ENCODE assay signal across 31 mouse cellular contexts in the genomic region with DNA sequence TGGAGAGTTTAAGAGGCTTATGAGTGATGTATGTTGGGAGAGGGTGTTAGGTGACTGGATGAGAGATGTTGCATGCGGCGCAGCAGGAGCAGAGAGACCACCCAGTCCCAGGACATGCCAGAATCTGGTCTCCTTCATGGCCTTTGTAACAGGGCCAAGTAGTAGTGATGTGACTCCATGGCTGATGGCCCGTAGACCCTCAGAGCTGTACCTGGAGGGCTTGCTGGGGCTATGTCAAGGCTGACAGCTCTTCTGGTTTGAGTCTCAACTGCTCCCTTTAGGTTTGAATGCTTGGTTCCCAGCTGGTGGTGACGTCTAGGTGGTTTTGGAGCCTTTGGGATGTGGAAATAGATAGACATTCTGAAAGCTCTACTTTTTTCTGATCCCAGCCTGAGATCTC. TPM values are rescaled to one million over a fixed set of nuclear protein-coding genes. Genes with fewer than 3 reads are reported as not detected.
"Had no signal": no experiment of that assay in that cellular context is flagged by ENCODE, and none has a peak within 500 bp of the region (broad histone marks: within the 10 kb centered on the region; RNA-seq: fewer than 3 reads in every experiment).

No protein-coding gene starts in this region.

- H3K27ac ChIP-seq: hindbrain, embryonic 10.5 days; hindbrain, embryonic 12.5 days; hindbrain, embryonic 14.5 days; intestine, embryonic 15.5 days; limb, embryonic 12.5 days; liver, embryonic 13.5 days; liver, embryonic 15.5 days had no signal

- H3K4me1 ChIP-seq: hindbrain, embryonic 10.5 days; hindbrain, embryonic 12.5 days; intestine, embryonic 15.5 days; limb, embryonic 10.5 days; liver, embryonic 13.5 days; liver, embryonic 15.5 days had no signal

- DNase-seq: gastrocnemius, postnatal 14 days; gastrocnemius, postnatal 36 days; heart, postnatal 10 days; heart, postnatal 4 days; kidney, adult 18-20 months; kidney, adult 8-10 months; kidney, postnatal 10 days; kidney, postnatal 25 days; kidney, postnatal 4 days; liver; liver, embryonic 13.5 days; liver, postnatal 0 days had no signal

- H3K9me3 ChIP-seq: hindbrain, embryonic 12.5 days; intestine, embryonic 15.5 days; limb, embryonic 10.5 days; liver, embryonic 13.5 days; liver, embryonic 15.5 days had no signal

- H3K4me3 ChIP-seq: hindbrain, embryonic 10.5 days; hindbrain, embryonic 12.5 days; intestine, embryonic 15.5 days; limb, embryonic 10.5 days; limb, embryonic 12.5 days; liver, embryonic 13.5 days; liver, embryonic 15.5 days had no signal

- H3K9ac ChIP-seq: hindbrain, embryonic 12.5 days; hindbrain, embryonic 14.5 days; intestine, embryonic 15.5 days; limb, embryonic 12.5 days; liver, embryonic 13.5 days; liver, embryonic 15.5 days; liver, postnatal 0 days had no signal

- H3K36me3 ChIP-seq: hindbrain, embryonic 10.5 days; hindbrain, embryonic 12.5 days; intestine, embryonic 15.5 days; limb, embryonic 10.5 days; limb, embryonic 12.5 days; liver, embryonic 13.5 days; liver, embryonic 15.5 days had no signal

- H3K27me3 ChIP-seq: hindbrain, embryonic 12.5 days; intestine, embryonic 15.5 days; limb, embryonic 12.5 days; liver, embryonic 13.5 days; liver, embryonic 15.5 days had no signal

RNA-seq across cellular contexts. Expression of gene Dupd1, which starts 15.6 kb away (rescaled TPM):
- total RNA-seq: granulocyte monocyte progenitor cell, adult 5-6 weeks; heart, postnatal 25 days; left cerebral cortex, adult 8-10 months; left cerebral cortex, postnatal 10 days had no signal
- polyA plus RNA-seq: heart, embryonic 11.5 days; hindbrain, embryonic 14.5 days; hindbrain, embryonic 16.5 days; inflammation-experienced regulatory T-cells, adult 6 months; intestine, embryonic 15.5 days; intestine, postnatal 0 days; kidney, embryonic 14.5 days; liver, embryonic 13.5 days; liver, postnatal 0 days had no signal

RNA-seq across cellular contexts. Expression of gene Dusp13, which starts 21.0 kb away (rescaled TPM):
- total RNA-seq: granulocyte monocyte progenitor cell, adult 5-6 weeks; heart, postnatal 4 days had no signal
- polyA plus RNA-seq: heart, embryonic 11.5 days; heart, embryonic 14.5 days; heart, embryonic 16.5 days; hindbrain, embryonic 10.5 days; hindbrain, embryonic 16.5 days; inflammation-experienced regulatory T-cells, adult 6 months; intestine, embryonic 15.5 days; kidney, embryonic 14.5 days; limb, embryonic 10.5 days; limb, embryonic 12.5 days; liver, embryonic 11.5 days; liver, embryonic 13.5 days; liver, postnatal 0 days had no signal
